Mouse (Mus musculus): Measurements from ENCODE around the gene Cdk5rap2. TPM values are rescaled to one million over a fixed set of nuclear protein-coding genes. Genes with fewer than 3 reads are reported as not detected.

Cdk5rap2 gene
- total and polyA plus RNA-seq, 2 experiments: 3.0 to 3.6 TPM

- no peaks in the 10 kb centered on the region for H3K27me3 ChIP-seq (ENCODE audit: control insufficient read depth, insufficient read depth, low read length)
- TF ChIP-seq CTCF (IDR thresholded peaks at IDR 0.05; ENCODE audit: low read depth, low read length) (no peak), POLR2A (IDR thresholded peaks at IDR 0.05; ENCODE audit: extremely low read depth, insufficient read depth, low read length) (no peak)
- DNase-seq (ENCODE audit: extremely low read depth, low read depth, low spot score): no peak
- WGBS: 95% methylated on average over 4 of the region's 4 CpGs
- H3K4me1 ChIP-seq (ENCODE audit: control insufficient read depth, insufficient read depth, low read length): no peaks in the 10 kb centered on the region
- H3K4me3 ChIP-seq (ENCODE audit: insufficient read depth, low read depth, low read length): no peak overlapping the region
- H3K9ac ChIP-seq (ENCODE audit: low read depth, low read length): no peak overlapping the region
- peaks cover 4% of the 10 kb centered on the region; the same call in 1 of the 2 replicates for H3K36me3 ChIP-seq (ENCODE audit: control insufficient read depth, insufficient read depth, low read length)
- H3K27ac ChIP-seq (replicated peaks; ENCODE audit: insufficient read depth, low read depth, low read length): no peak overlapping the region
- no peaks in the 10 kb centered on the region for H3K79me2 ChIP-seq (ENCODE audit: control insufficient read depth, insufficient read depth, low read length)
Measured at GRCm38 (mm10) chr4:70272943-70273342, 137.3 kb downstream of the Cdk5rap2 start.

DNA sequence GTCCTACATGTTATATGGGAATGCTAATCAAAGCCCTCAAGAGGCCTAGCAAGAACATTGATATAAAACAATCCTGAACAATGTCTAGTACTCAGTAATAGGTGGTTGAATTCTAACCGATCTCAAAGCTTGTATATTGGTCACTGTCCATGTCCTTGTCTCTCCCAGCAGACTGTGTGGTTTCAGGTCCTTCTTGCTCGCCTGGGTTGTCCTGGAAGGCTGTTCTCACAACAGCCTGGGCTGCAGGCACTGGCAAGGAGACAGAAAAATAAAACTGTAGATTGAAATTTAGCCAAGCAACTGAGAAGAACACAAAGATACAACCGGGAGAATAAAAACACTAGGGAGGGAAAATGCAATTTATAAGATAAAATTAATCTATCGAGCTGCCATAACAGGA, 137.7 kb downstream of the Cdk5rap2 start:
- Histone ChIP-seq H3K4me1 (ENCODE audit: control insufficient read depth, insufficient read depth, low read length) (peaks cover 1% of the 10 kb centered on the region; the same call in 1 of the 2 replicates), H3K27ac (replicated peaks; ENCODE audit: insufficient read depth, low read depth, low read length) (no peak overlapping the region), H3K4me3 (ENCODE audit: insufficient read depth, low read depth, low read length) (no peak overlapping the region), H3K9ac (ENCODE audit: low read depth, low read length) (no peak overlapping the region), H3K79me2 (ENCODE audit: control insufficient read depth, insufficient read depth, low read length) (no peaks in the 10 kb centered on the region), H3K27me3 (ENCODE audit: control insufficient read depth, insufficient read depth, low read length) (no peaks in the 10 kb centered on the region), H3K36me3 (ENCODE audit: control insufficient read depth, insufficient read depth, low read length) (peaks cover 4% of the 10 kb centered on the region; the same call in 1 of the 2 replicates)
- 91% methylated on average over 4 of the region's 4 CpGs for WGBS
- no peak for TF ChIP-seq POLR2A (IDR thresholded peaks at IDR 0.05; ENCODE audit: extremely low read depth, insufficient read depth, low read length)
- DNase-seq (ENCODE audit: extremely low read depth, low read depth, low spot score): no peak

- no peaks in the 10 kb centered on the region for H3K27me3 ChIP-seq (ENCODE audit: control insufficient read depth, insufficient read depth, low read length)
- H3K79me2 ChIP-seq (ENCODE audit: control insufficient read depth, insufficient read depth, low read length): no peaks in the 10 kb centered on the region
- no peak for TF ChIP-seq POLR2A (IDR thresholded peaks at IDR 0.05; ENCODE audit: extremely low read depth, insufficient read depth, low read length)
- no peak for TF ChIP-seq CTCF (IDR thresholded peaks at IDR 0.05; ENCODE audit: low read depth, low read length)
- peak; percentile 10 for DNase-seq (ENCODE audit: extremely low read depth, low read depth, low spot score)
- no peak overlapping the region for H3K9ac ChIP-seq (ENCODE audit: low read depth, low read length)
- peaks cover 2% of the 10 kb centered on the region; the same call in 1 of the 2 replicates for H3K36me3 ChIP-seq (ENCODE audit: control insufficient read depth, insufficient read depth, low read length)
- H3K4me1 ChIP-seq (ENCODE audit: control insufficient read depth, insufficient read depth, low read length): peaks cover 4% of the 10 kb centered on the region; the same call in 1 of the 2 replicates
- no peak overlapping the region for H3K4me3 ChIP-seq (ENCODE audit: insufficient read depth, low read depth, low read length)
- no peak overlapping the region for H3K27ac ChIP-seq (replicated peaks; ENCODE audit: insufficient read depth, low read depth, low read length)
- WGBS: 22% methylated on average over 2 of the region's 2 CpGs
Measured at GRCm38 (mm10) chr4:70267213-70267906, 142.9 kb downstream of the Cdk5rap2 start.

DNA sequence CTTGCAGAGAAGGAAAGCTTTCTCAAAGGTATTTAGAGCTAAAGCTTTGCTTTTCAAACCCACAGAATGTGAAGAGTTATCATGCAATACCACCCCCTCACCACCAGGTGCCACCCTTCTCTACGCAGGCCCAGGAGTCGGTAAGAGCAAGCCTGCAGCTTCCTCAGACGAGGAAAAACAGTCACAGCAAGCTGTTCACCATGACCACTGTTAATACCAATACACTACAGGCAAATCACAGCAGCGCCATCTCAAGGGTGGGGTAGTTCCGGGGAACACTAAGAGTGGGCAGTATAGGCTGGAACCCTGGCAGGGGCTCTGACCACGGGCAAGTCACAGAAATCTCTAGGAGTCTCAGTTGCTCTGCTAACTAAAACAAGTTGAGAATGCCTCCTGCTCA, 145.0 kb downstream of the Cdk5rap2 start:
- Histone ChIP-seq H3K27me3 (ENCODE audit: control insufficient read depth, insufficient read depth, low read length) (no peaks in the 10 kb centered on the region), H3K9ac (ENCODE audit: low read depth, low read length) (no peak overlapping the region), H3K36me3 (ENCODE audit: control insufficient read depth, insufficient read depth, low read length) (no peaks in the 10 kb centered on the region), H3K79me2 (ENCODE audit: control insufficient read depth, insufficient read depth, low read length) (no peaks in the 10 kb centered on the region), H3K4me3 (ENCODE audit: insufficient read depth, low read depth, low read length) (no peak overlapping the region), H3K4me1 (ENCODE audit: control insufficient read depth, insufficient read depth, low read length) (peaks cover 4% of the 10 kb centered on the region; the same call in 1 of the 2 replicates), H3K27ac (replicated peaks; ENCODE audit: insufficient read depth, low read depth, low read length) (no peak overlapping the region)
- TF ChIP-seq POLR2A (IDR thresholded peaks at IDR 0.05; ENCODE audit: extremely low read depth, insufficient read depth, low read length) (no peak), CTCF (IDR thresholded peaks at IDR 0.05; ENCODE audit: low read depth, low read length) (peak; percentile 92)
- 64% methylated on average over 6 of the region's 6 CpGs for WGBS
- DNase-seq (ENCODE audit: extremely low read depth, low read depth, low spot score): peak; percentile 25

DNA sequence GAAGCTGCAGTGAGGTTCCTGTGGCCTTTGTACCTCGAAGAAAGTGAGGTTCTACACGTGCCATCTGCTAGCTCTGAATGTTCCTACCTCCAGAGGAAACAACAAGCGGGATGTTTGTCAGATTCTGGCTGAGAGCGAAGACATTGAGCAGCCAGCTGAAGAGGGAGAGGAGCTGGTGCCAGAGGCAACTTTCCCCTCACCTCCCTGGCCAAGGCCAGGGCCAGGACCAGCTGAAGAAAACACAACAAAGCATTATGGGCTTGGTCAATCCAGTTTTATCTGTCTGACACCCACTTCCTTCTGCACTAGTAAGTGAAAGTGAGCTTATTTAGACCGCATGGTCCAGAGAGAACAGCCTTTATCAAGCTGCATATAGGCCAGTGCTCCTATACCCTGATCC, 147.4 kb downstream of the Cdk5rap2 start:
- 82% methylated on average over 5 of the region's 5 CpGs for WGBS
- no peak overlapping the region for H3K27ac ChIP-seq (replicated peaks; ENCODE audit: insufficient read depth, low read depth, low read length)
- H3K9ac ChIP-seq (ENCODE audit: low read depth, low read length): no peak overlapping the region
- H3K4me3 ChIP-seq (ENCODE audit: insufficient read depth, low read depth, low read length): no peak overlapping the region
- H3K4me1 ChIP-seq (ENCODE audit: control insufficient read depth, insufficient read depth, low read length): peaks cover 4% of the 10 kb centered on the region; the same call in 1 of the 2 replicates
- H3K36me3 ChIP-seq (ENCODE audit: control insufficient read depth, insufficient read depth, low read length): no peaks in the 10 kb centered on the region
- no peaks in the 10 kb centered on the region for H3K79me2 ChIP-seq (ENCODE audit: control insufficient read depth, insufficient read depth, low read length)
- TF ChIP-seq POLR2A (IDR thresholded peaks at IDR 0.05; ENCODE audit: extremely low read depth, insufficient read depth, low read length) (no peak), CTCF (IDR thresholded peaks at IDR 0.05; ENCODE audit: low read depth, low read length) (no peak)
- no peaks in the 10 kb centered on the region for H3K27me3 ChIP-seq (ENCODE audit: control insufficient read depth, insufficient read depth, low read length)
- no peak for DNase-seq (ENCODE audit: extremely low read depth, low read depth, low spot score)

DNA sequence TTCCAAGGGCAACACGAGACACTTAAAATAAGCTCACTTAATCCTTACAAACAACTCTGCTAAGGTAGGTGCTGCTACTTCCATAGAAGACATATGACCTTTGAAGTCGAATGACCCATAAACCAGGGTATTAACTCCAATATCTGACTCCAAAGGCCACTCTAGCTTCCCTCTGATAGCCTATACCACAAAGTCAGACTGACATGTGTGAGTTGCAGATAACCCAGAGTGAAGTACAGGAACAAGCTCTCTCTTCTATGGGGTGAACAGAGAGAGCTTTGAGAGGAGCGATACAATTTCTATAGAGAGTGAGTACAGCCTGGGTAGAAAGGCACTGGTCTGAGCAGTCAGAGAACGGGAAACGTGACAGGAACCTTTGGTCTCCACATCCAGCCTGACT, 148.9 kb downstream of the Cdk5rap2 start:
- no peaks in the 10 kb centered on the region for H3K4me1 ChIP-seq (ENCODE audit: control insufficient read depth, insufficient read depth, low read length)
- TF ChIP-seq CTCF (IDR thresholded peaks at IDR 0.05; ENCODE audit: low read depth, low read length) (no peak), POLR2A (IDR thresholded peaks at IDR 0.05; ENCODE audit: extremely low read depth, insufficient read depth, low read length) (no peak)
- H3K9ac ChIP-seq (ENCODE audit: low read depth, low read length): no peak overlapping the region
- H3K36me3 ChIP-seq (ENCODE audit: control insufficient read depth, insufficient read depth, low read length): 0 out of 2 replicates have a peak, but pooled peaks cover 3% of the 10 kb centered on the region
- H3K4me3 ChIP-seq (ENCODE audit: insufficient read depth, low read depth, low read length): no peak overlapping the region
- no peaks in the 10 kb centered on the region for H3K79me2 ChIP-seq (ENCODE audit: control insufficient read depth, insufficient read depth, low read length)
- no peak overlapping the region for H3K27ac ChIP-seq (replicated peaks; ENCODE audit: insufficient read depth, low read depth, low read length)
- no peaks in the 10 kb centered on the region for H3K27me3 ChIP-seq (ENCODE audit: control insufficient read depth, insufficient read depth, low read length)
- DNase-seq (ENCODE audit: extremely low read depth, low read depth, low spot score): no peak
- 90% methylated on average over 5 of the region's 5 CpGs for WGBS

All from liver, adult 2 months (tissue).